Mouse (Mus musculus) adrenal gland, adult 2 months (tissue): ENCODE data around the gene Top1. TPM values are rescaled to one million over a fixed set of nuclear protein-coding genes. Genes with fewer than 3 reads are reported as not detected.

Source experiments
- microRNA-seq, 2 experiments: library from miRNA; unstranded; fragments of <30 nt; microRNA quantifications; one replicate each; pipeline ENCODE4 v1.2.0; 2021
- polyA plus RNA-seq: library from polyadenylated mRNA; depleted of rRNA; stranded (reverse); fragments of >200 nt; gene quantifications from 2 replicates; pipeline ENCODE4 v1.2.3, GENCODE M21; 2012; rRNA removed
- total RNA-seq, 2 experiments: library from RNA; stranded (reverse); gene quantifications; 2 replicates each; pipeline ENCODE4 v1.2.3; 2021

Top1 gene
- total and polyA plus RNA-seq, 3 experiments: 61.4 to 104 (median 66.4) TPM

Small RNA genes lying within 50 kb of the gene (microRNA-seq; reads per million reads assigned to microRNA genes)
- gene Gm23968: 0 reads per million in 2 experiments

Other genes with a start within 250 kb of the Top1 start
- gene Plcg1, start 85.4 kb downstream of the Top1 start, total RNA-seq: 10 to 100 TPM; 49.1 to 52.3 TPM
- 28.3 and 61.1 TPM in 2 replicates for gene Plcg1, start 85.4 kb downstream of the Top1 start, polyA plus RNA-seq
- gene Zhx3, start 227.1 kb downstream of the Top1 start, total RNA-seq: 100 to 1,000 TPM in 1 of 2 experiments, 10 to 100 TPM in 1; 54.7 to 103 TPM
- 17.6 and 20.3 TPM in 2 replicates for gene Zhx3, start 227.1 kb downstream of the Top1 start, polyA plus RNA-seq
- 10 to 100 TPM; 43.2 to 48.5 TPM for gene Lpin3, start 234.8 kb downstream of the Top1 start, total RNA-seq
- gene Lpin3, start 234.8 kb downstream of the Top1 start, polyA plus RNA-seq: 27.6 and 38.0 TPM in 2 replicates